Mouse (Mus musculus) liver, adult 2 months (tissue): ENCODE results near the gene Rimkla. TPM values are rescaled to one million over a fixed set of nuclear protein-coding genes. Genes with fewer than 3 reads are reported as not detected.

ENCODE experiments used
- DNase-seq: peaks from one replicate; pipeline ENCODE4 v3.0.0-alpha.2; 2011; ENCODE audit warnings: low read depth, low spot score; ENCODE audit errors: extremely low read depth
- H3K27ac ChIP-seq: fragments of 200-500 bp; replicated peaks from 2 replicates; pipeline ENCODE4 v1.5.1; 2012; ENCODE audit warnings: low read depth, mild to moderate bottlenecking, control low read depth, inconsistent platforms, low read length; ENCODE audit not compliant: insufficient read depth
- H3K27me3 ChIP-seq: fragments of 200-500 bp; 2 replicates; pipeline ENCODE4 v1.6.1; 2012; ENCODE audit warnings: mild to moderate bottlenecking, moderate library complexity, low read length, inconsistent platforms; ENCODE audit not compliant: control insufficient read depth, insufficient read depth
- H3K36me3 ChIP-seq: fragments of 200-500 bp; 2 replicates; pipeline ENCODE4 v1.6.1; 2012; ENCODE audit warnings: low read length, inconsistent platforms; ENCODE audit not compliant: control insufficient read depth, insufficient read depth
- H3K4me1 ChIP-seq: fragments of 200-500 bp; 2 replicates; pipeline ENCODE4 v1.6.1; 2011; ENCODE audit warnings: low read length; ENCODE audit not compliant: control insufficient read depth, insufficient read depth
- H3K4me3 ChIP-seq: fragments of 200-500 bp; 2 replicates; pipeline ENCODE4 v1.5.1; 2011; ENCODE audit warnings: low read depth, mild to moderate bottlenecking, control low read depth, low read length, moderate library complexity; ENCODE audit not compliant: insufficient read depth
- H3K79me2 ChIP-seq: fragments of 200-500 bp; 2 replicates; pipeline ENCODE4 v1.6.1; 2012; ENCODE audit warnings: inconsistent platforms, mild to moderate bottlenecking, low read length, moderate library complexity; ENCODE audit not compliant: control insufficient read depth, insufficient read depth
- H3K9ac ChIP-seq: fragments of 200-500 bp; 2 replicates; pipeline ENCODE4 v1.6.1; 2012; ENCODE audit warnings: low read depth, mild to moderate bottlenecking, control low read depth, inconsistent platforms, low read length
- CTCF ChIP-seq: fragments of 200-500 bp; IDR thresholded peaks from 2 replicates; pipeline ENCODE4 v1.5.1; 2011; ENCODE audit warnings: low read depth, low read length, control low read depth
- POLR2A ChIP-seq: fragments of 200-500 bp; IDR thresholded peaks from 2 replicates; pipeline ENCODE4 v1.6.1; 2011; ENCODE audit warnings: low read length, control low read depth; ENCODE audit not compliant: insufficient read depth; ENCODE audit errors: extremely low read depth
- WGBS: fragments of 180-500 bp; shearing (Covaris S2); methylation state at CpG from one replicate; pipeline ENCODE4 v1.1.7; 2018; 5-methylcytosine and 5-hydroxymethylcytosine counted together
- polyA plus RNA-seq: library from polyadenylated mRNA; depleted of rRNA; stranded (reverse); fragments of >200 nt; gene quantifications from 2 replicates; pipeline ENCODE4 v1.2.3, GENCODE M21; 2012
- total RNA-seq: library from RNA; depleted of rRNA; stranded (reverse); fragments of >200 nt; gene quantifications from 2 replicates; pipeline ENCODE4 v1.2.3, GENCODE M21; 2014

Gene Rimkla
- total and polyA plus RNA-seq, 2 experiments, result not detected

GRCm38 (mm10) chr4:119512731-119513141 lies 20.3 kb upstream of the Rimkla start:
- 55% methylated on average over 3 of the region's 3 CpGs for WGBS
- H3K27me3 ChIP-seq, result no peaks in the 10 kb centered on the region

DNA sequence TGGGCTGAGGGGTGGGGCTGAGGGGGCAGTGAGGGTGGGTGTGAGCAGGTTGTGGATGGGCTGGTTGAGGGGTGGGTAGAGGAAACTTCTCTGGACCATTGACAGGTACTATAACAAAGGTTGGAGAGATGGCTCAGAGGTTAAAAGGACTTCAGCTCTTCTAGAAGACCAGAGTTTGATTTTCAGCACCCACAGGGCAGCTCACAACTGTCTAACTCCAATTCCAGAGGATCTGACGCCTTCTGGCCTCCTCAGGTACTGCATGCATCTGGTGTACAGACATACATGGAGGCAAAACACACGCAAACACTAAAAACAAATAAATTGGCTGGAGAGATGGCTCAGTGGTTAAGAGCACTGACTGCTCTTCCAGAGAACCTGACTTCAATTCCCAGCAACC lies 19.2 kb upstream of the Rimkla start:
- H3K9ac ChIP-seq, result no peak overlapping the region
- H3K27ac ChIP-seq, result no peak overlapping the region
- no peak for DNase-seq
- H3K79me2 ChIP-seq, result no peaks in the 10 kb centered on the region
- H3K36me3 ChIP-seq, result no peaks in the 10 kb centered on the region
- no peaks in the 10 kb centered on the region for H3K27me3 ChIP-seq
- TF ChIP-seq CTCF, result no peak
- no peak for TF ChIP-seq POLR2A
- WGBS, result 87% methylated on average over 2 of the region's 2 CpGs
- no peak overlapping the region for H3K4me3 ChIP-seq
- no peaks in the 10 kb centered on the region for H3K4me1 ChIP-seq

More at GRCm38 (mm10) chr4:119512731-119513141, 20.3 kb upstream of the Rimkla start:
- no peaks in the 10 kb centered on the region for H3K4me1 ChIP-seq
- no peak overlapping the region for H3K9ac ChIP-seq
- H3K27ac ChIP-seq, result no peak overlapping the region
- H3K4me3 ChIP-seq, result no peak overlapping the region
- H3K79me2 ChIP-seq, result no peaks in the 10 kb centered on the region
- H3K36me3 ChIP-seq, result no peaks in the 10 kb centered on the region
- DNase-seq, result no peak
- TF ChIP-seq CTCF, result no peak
- no peak for TF ChIP-seq POLR2A

DNA sequence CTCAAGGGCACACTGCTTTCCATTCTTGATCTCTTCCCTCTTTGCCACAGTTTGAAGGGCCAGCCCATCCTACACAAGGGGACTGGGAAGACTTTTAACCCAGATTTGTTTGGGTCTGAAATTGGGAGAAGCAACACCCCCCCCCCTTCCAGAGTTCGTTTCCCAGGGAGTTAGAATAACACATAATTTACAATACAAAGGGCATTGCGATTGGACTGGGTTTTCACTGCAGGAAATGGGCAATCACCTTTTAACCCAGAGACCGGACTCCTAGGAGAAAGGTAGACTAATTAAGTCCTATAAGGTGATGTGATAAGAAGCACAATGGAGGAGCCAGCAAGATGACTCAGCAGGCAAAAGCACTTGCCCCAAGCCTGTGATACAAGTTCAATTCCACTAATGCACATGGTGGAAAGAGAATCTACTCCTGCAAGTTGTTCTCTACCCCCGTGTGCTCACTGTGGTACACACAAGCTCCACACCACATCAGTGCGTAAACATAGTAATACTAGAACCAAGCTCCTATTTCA lies 6.0 kb upstream of the Rimkla start:
- no peak for DNase-seq
- Histone ChIP-seq H3K9ac (no peak overlapping the region), H3K4me3 (no peak overlapping the region), H3K27me3 (no peaks in the 10 kb centered on the region), H3K4me1 (no peaks in the 10 kb centered on the region), H3K79me2 (no peaks in the 10 kb centered on the region), H3K36me3 (no peaks in the 10 kb centered on the region), H3K27ac (no peak overlapping the region)
- TF ChIP-seq CTCF, result no peak
- WGBS, result 74% methylated on average over 5 of the region's 5 CpGs

- no peak overlapping the region for H3K27ac ChIP-seq
- peaks cover 1% of the 10 kb centered on the region; the same call in 1 of the 2 replicates for H3K4me1 ChIP-seq
- TF ChIP-seq POLR2A, result no peak
- TF ChIP-seq CTCF, result no peak
- no peak overlapping the region for H3K4me3 ChIP-seq
- no peaks in the 10 kb centered on the region for H3K36me3 ChIP-seq
- 45% methylated on average over 10 of the region's 10 CpGs for WGBS
- H3K9ac ChIP-seq, result no peak overlapping the region
- H3K79me2 ChIP-seq, result no peaks in the 10 kb centered on the region
- H3K27me3 ChIP-seq, result peaks cover 9% of the 10 kb centered on the region
- DNase-seq, result no peak
Observed at GRCm38 (mm10) chr4:119492933-119493327, 502 bp upstream of the Rimkla start.

- Histone ChIP-seq H3K9ac (no peak overlapping the region), H3K4me1 (peaks cover 1% of the 10 kb centered on the region; the same call in 1 of the 2 replicates), H3K79me2 (no peaks in the 10 kb centered on the region), H3K27me3 (peaks cover 9% of the 10 kb centered on the region), H3K27ac (no peak overlapping the region), H3K36me3 (no peaks in the 10 kb centered on the region), H3K4me3 (no peak overlapping the region)
- TF ChIP-seq CTCF (no peak), POLR2A (no peak)
- peak; percentile 5 for DNase-seq
- WGBS, result 74% methylated on average over 3 of the region's 3 CpGs
Observed at GRCm38 (mm10) chr4:119490806-119491205, 1.6 kb downstream of the Rimkla start.

- H3K36me3 ChIP-seq, result no peaks in the 10 kb centered on the region
- no peak overlapping the region for H3K4me3 ChIP-seq
- 94% methylated on average over 10 of the region's 10 CpGs for WGBS
- peaks cover 1% of the 10 kb centered on the region; the same call in 1 of the 2 replicates for H3K4me1 ChIP-seq
- H3K27me3 ChIP-seq, result peaks cover 9% of the 10 kb centered on the region
- H3K9ac ChIP-seq, result no peak overlapping the region
- DNase-seq, result no peak
- no peaks in the 10 kb centered on the region for H3K79me2 ChIP-seq
- H3K27ac ChIP-seq, result no peak overlapping the region
- TF ChIP-seq POLR2A (no peak), CTCF (no peak)
Observed at GRCm38 (mm10) chr4:119489666-119490065, 2.8 kb downstream of the Rimkla start.
